Mouse (Mus musculus) ES-Bruce4 (cell line): ENCODE results near the gene Mast3.

Experiments
- CTCF ChIP-seq: IDR thresholded peaks from one replicate; pipeline ENCODE4 v1.8.1; 2011; ENCODE audit warnings: low read depth, low read length
- EP300 ChIP-seq: IDR thresholded peaks from 2 replicates; pipeline ENCODE4 v1.6.1; 2011; ENCODE audit warnings: low read depth, low read length; ENCODE audit not compliant: insufficient read depth
- POLR2A ChIP-seq: IDR thresholded peaks from one replicate; pipeline ENCODE4 v1.8.1; 2011; ENCODE audit warnings: low read length; ENCODE audit not compliant: insufficient read depth

GRCm38 (mm10) chr8:70749097-70749674 is 55.7 kb downstream of the Mast3 start:
- TF ChIP-seq CTCF (no peak), EP300 (no peak), POLR2A (no peak)
